Mouse (Mus musculus) hindbrain, embryonic 12.5 days (tissue): Measurements from ENCODE around the gene Prkcd. TPM values are rescaled to one million over a fixed set of nuclear protein-coding genes. Genes with fewer than 3 reads are reported as not detected.
A peak's percentile ranks its signal among the peaks of the same experiment; 100 is the strongest.

ENCODE experiments used
- ATAC-seq: fragments of 200-750 bp; cut with Nextera tagmentation; 2 replicates; pipeline ENCODE4 v1.8.0; 2017; ENCODE audit warnings: moderate TSS enrichment; ENCODE audit not compliant: low FRiP score
- H3K27ac ChIP-seq: fragments of 300-500 bp; sonication (generic); 2 replicates; pipeline ENCODE4 v1.5.1; 2016; ENCODE audit warnings: mild to moderate bottlenecking
- H3K27me3 ChIP-seq: fragments of 300-500 bp; sonication (generic); 2 replicates; pipeline ENCODE4 v1.6.1; 2016; ENCODE audit warnings: mild to moderate bottlenecking
- H3K36me3 ChIP-seq: fragments of 300-500 bp; sonication (generic); 2 replicates; pipeline ENCODE4 v1.6.1; 2016; ENCODE audit warnings: mild to moderate bottlenecking
- H3K4me1 ChIP-seq: fragments of 300-500 bp; sonication (generic); 2 replicates; pipeline ENCODE4 v1.6.1; 2016
- H3K4me2 ChIP-seq: fragments of 300-500 bp; sonication (generic); replicated peaks from 2 replicates; pipeline ENCODE4 v1.6.1; 2016; ENCODE audit warnings: mild to moderate bottlenecking
- H3K4me3 ChIP-seq: fragments of 300-500 bp; sonication (generic); 2 replicates; pipeline ENCODE4 v1.5.1; 2016; ENCODE audit warnings: mild to moderate bottlenecking
- H3K9ac ChIP-seq: fragments of 300-500 bp; sonication (generic); 2 replicates; pipeline ENCODE4 v1.6.1; 2016; ENCODE audit warnings: mild to moderate bottlenecking, moderate library complexity
- H3K9me3 ChIP-seq: fragments of 300-500 bp; sonication (generic); replicated peaks from 2 replicates; pipeline ENCODE4 v1.6.1; 2016; ENCODE audit warnings: mild to moderate bottlenecking
- WGBS: fragments of 180-500 bp; shearing (Covaris S2); methylation state at CpG from one replicate; pipeline ENCODE4 v1.1.7; 2016; 5-methylcytosine and 5-hydroxymethylcytosine counted together
- polyA plus RNA-seq: library from polyadenylated mRNA; unstranded; fragments of >200 nt; fragmentation: Nextera tagmentation; extraction: Ambion mirVana; gene quantifications from 2 replicates; pipeline ENCODE4 v1.2.1, GENCODE M21; 2016

The Prkcd gene
- polyA plus RNA-seq, 1 experiment from 2014 or later: 44.2 TPM

GRCm38 (mm10) chr14:30631834-30632233 is 5.8 kb upstream of the Prkcd start:
- Histone ChIP-seq H3K9me3 (no peaks in the 10 kb centered on the region), H3K4me1 (peaks cover 3% of the 10 kb centered on the region; the same call in 1 of the 2 replicates), H3K9ac (no peak overlapping the region), H3K36me3 (no peaks in the 10 kb centered on the region), H3K27ac (no peak overlapping the region), H3K4me2 (no peak overlapping the region), H3K27me3 (no peaks in the 10 kb centered on the region), H3K4me3 (no peak overlapping the region)
- WGBS: 33% methylated on average over 2 of the region's 2 CpGs
- no peak for ATAC-seq

- Histone ChIP-seq H3K4me2 (no peak overlapping the region), H3K36me3 (no peaks in the 10 kb centered on the region), H3K27ac (no peak overlapping the region), H3K9me3 (no peaks in the 10 kb centered on the region), H3K4me1 (peaks cover 10% of the 10 kb centered on the region; the same call in 1 of the 2 replicates), H3K4me3 (no peak overlapping the region), H3K27me3 (peaks cover 5% of the 10 kb centered on the region), H3K9ac (no peak overlapping the region)
- WGBS: 80% methylated on average over 5 of the region's 5 CpGs
- ATAC-seq: no peak
Measured at GRCm38 (mm10) chr14:30630811-30631576, 5.0 kb upstream of the Prkcd start.

GRCm38 (mm10) chr14:30629839-30630238 is 3.8 kb upstream of the Prkcd start:
- 58% methylated on average over 4 of the region's 4 CpGs for WGBS
- no peak overlapping the region for H3K9ac ChIP-seq
- H3K9me3 ChIP-seq: no peaks in the 10 kb centered on the region
- H3K4me1 ChIP-seq: peaks cover 21% of the 10 kb centered on the region
- H3K4me3 ChIP-seq: no peak overlapping the region
- H3K4me2 ChIP-seq: no peak overlapping the region
- H3K27ac ChIP-seq: no peak overlapping the region
- no peak for ATAC-seq
- no peaks in the 10 kb centered on the region for H3K36me3 ChIP-seq
- peaks cover 14% of the 10 kb centered on the region for H3K27me3 ChIP-seq

- no peak for ATAC-seq
- Histone ChIP-seq H3K4me2 (no peak overlapping the region), H3K27ac (no peak overlapping the region), H3K36me3 (no peaks in the 10 kb centered on the region), H3K4me3 (no peak overlapping the region), H3K9me3 (no peaks in the 10 kb centered on the region), H3K4me1 (peaks cover 25% of the 10 kb centered on the region), H3K27me3 (peaks cover 19% of the 10 kb centered on the region), H3K9ac (no peak overlapping the region)
- whole genome bisulfite sequencing: 88% methylated on average over 5 of the region's 5 CpGs
Measured at GRCm38 (mm10) chr14:30628235-30628634, 2.2 kb upstream of the Prkcd start.

- Histone ChIP-seq H3K4me1 (peaks cover 25% of the 10 kb centered on the region), H3K27ac (no peak overlapping the region)
Measured at GRCm38 (mm10) chr14:30626756-30627742, 1.0 kb upstream of the Prkcd start.

GRCm38 (mm10) chr14:30625131-30625807 is 741 bp downstream of the Prkcd start:
- Histone ChIP-seq H3K4me2 (peak overlapping the region; percentile 65), H3K9ac (peak overlapping the region; percentile 71), H3K36me3 (no peaks in the 10 kb centered on the region), H3K27me3 (peaks cover 19% of the 10 kb centered on the region), H3K9me3 (no peaks in the 10 kb centered on the region), H3K27ac (0 out of 2 replicates have a peak overlapping the region, but pooled peaks have one; percentile 7), H3K4me1 (peaks cover 25% of the 10 kb centered on the region), H3K4me3 (peak overlapping the region; percentile 65)
- 1% methylated on average over 39 of the region's 39 CpGs for WGBS
- peak; percentile 18 for ATAC-seq

More at GRCm38 (mm10) chr14:30626756-30627742, 1.0 kb upstream of the Prkcd start:
- Histone ChIP-seq H3K27me3 (peaks cover 19% of the 10 kb centered on the region), H3K9ac (peak overlapping the region; percentile 71; the same call in 1 of the 2 replicates), H3K9me3 (no peaks in the 10 kb centered on the region), H3K4me3 (peak overlapping the region; percentile 65; the same call in 1 of the 2 replicates), H3K36me3 (no peaks in the 10 kb centered on the region), H3K4me2 (peak overlapping the region; percentile 65)
- 52% methylated on average over 12 of the region's 12 CpGs for WGBS
- ATAC-seq: 0 out of 2 replicates have a peak, but pooled peaks have one; percentile 6

- no peak overlapping the region for H3K9ac ChIP-seq
- H3K4me3 ChIP-seq: peak overlapping the region; percentile 65
- H3K27me3 ChIP-seq: peaks cover 19% of the 10 kb centered on the region
- 65% methylated on average over 8 of the region's 8 CpGs for WGBS
- H3K27ac ChIP-seq: no peak overlapping the region
- no peaks in the 10 kb centered on the region for H3K9me3 ChIP-seq
- H3K36me3 ChIP-seq: no peaks in the 10 kb centered on the region
- peaks cover 25% of the 10 kb centered on the region for H3K4me1 ChIP-seq
- ATAC-seq: no peak
- H3K4me2 ChIP-seq: peak overlapping the region; percentile 65
Measured at GRCm38 (mm10) chr14:30624277-30624721, 1.7 kb downstream of the Prkcd start.

- Histone ChIP-seq H3K36me3 (no peaks in the 10 kb centered on the region), H3K4me2 (no peak overlapping the region), H3K9ac (no peak overlapping the region), H3K4me3 (no peak overlapping the region), H3K4me1 (peaks cover 25% of the 10 kb centered on the region), H3K9me3 (no peaks in the 10 kb centered on the region), H3K27me3 (peaks cover 19% of the 10 kb centered on the region), H3K27ac (no peak overlapping the region)
- no peak for ATAC-seq
- 93% methylated on average over 8 of the region's 8 CpGs for WGBS
Measured at GRCm38 (mm10) chr14:30622556-30622955, 3.5 kb downstream of the Prkcd start.

- ATAC-seq: no peak
- no peak overlapping the region for H3K9ac ChIP-seq
- H3K36me3 ChIP-seq: no peaks in the 10 kb centered on the region
- H3K4me1 ChIP-seq: peaks cover 25% of the 10 kb centered on the region
- 76% methylated on average over 7 of the region's 7 CpGs for WGBS
- H3K9me3 ChIP-seq: no peaks in the 10 kb centered on the region
- H3K27me3 ChIP-seq: peaks cover 19% of the 10 kb centered on the region
- H3K27ac ChIP-seq: no peak overlapping the region
- H3K4me3 ChIP-seq: no peak overlapping the region
- H3K4me2 ChIP-seq: no peak overlapping the region
Measured at GRCm38 (mm10) chr14:30622130-30622529, 3.9 kb downstream of the Prkcd start.

GRCm38 (mm10) chr14:30619982-30620578 is 5.9 kb downstream of the Prkcd start:
- 75% methylated on average over 7 of the region's 7 CpGs for WGBS
- peaks cover 7% of the 10 kb centered on the region; the same call in 1 of the 2 replicates for H3K27me3 ChIP-seq

GRCm38 (mm10) chr14:30618746-30619275 is 7.2 kb downstream of the Prkcd start:
- Histone ChIP-seq H3K4me2 (no peak overlapping the region), H3K4me3 (no peak overlapping the region), H3K9ac (no peak overlapping the region), H3K9me3 (no peaks in the 10 kb centered on the region), H3K27me3 (no peaks in the 10 kb centered on the region), H3K27ac (no peak overlapping the region), H3K4me1 (no peaks in the 10 kb centered on the region), H3K36me3 (no peaks in the 10 kb centered on the region)
- no peak for ATAC-seq
- 91% methylated on average over 2 of the region's 2 CpGs for WGBS

More at GRCm38 (mm10) chr14:30619982-30620578, 5.9 kb downstream of the Prkcd start:
- Histone ChIP-seq H3K4me3 (no peak overlapping the region), H3K4me1 (peaks cover 10% of the 10 kb centered on the region), H3K4me2 (no peak overlapping the region), H3K27ac (no peak overlapping the region), H3K36me3 (no peaks in the 10 kb centered on the region), H3K9ac (no peak overlapping the region), H3K9me3 (no peaks in the 10 kb centered on the region)
- no peak for ATAC-seq
